Mouse (Mus musculus): ENCODE data around the gene Dnajc19. TPM values are rescaled to one million over a fixed set of nuclear protein-coding genes. Genes with fewer than 3 reads are reported as not detected.
"Not testable (repeated sequence)": the region's sequence is repeated elsewhere in the genome, so short reads cannot be mapped to it uniquely, and the experiment has no call there.

The Dnajc19 gene
- polyA plus RNA-seq, 1 experiment from 2014 or later, result 164 TPM

GRCm38 (mm10) chr3:34081929-34082328 lies 808 bp upstream of the Dnajc19 start:
- H3K4me3 ChIP-seq, result peak overlapping the region; percentile 67; the same call in 1 of the 2 replicates
- DNase-seq (ENCODE audit: low spot score), result no peak
- 91% methylated on average over 3 of the region's 3 CpGs for WGBS
- no peak overlapping the region; the same call in 1 of the 2 replicates for H3K27ac ChIP-seq
- H3K36me3 ChIP-seq, result peaks cover 18% of the 10 kb centered on the region
- no peaks in the 10 kb centered on the region for H3K9me3 ChIP-seq (replicated peaks)
- H3K4me1 ChIP-seq, result peaks cover 17% of the 10 kb centered on the region
- H3K27me3 ChIP-seq (ENCODE audit: low read depth, poor library complexity, severe bottlenecking), result no peaks in the 10 kb centered on the region

GRCm38 (mm10) chr3:34076058-34076759 lies 4.9 kb downstream of the Dnajc19 start:
- Histone ChIP-seq H3K4me3 (no peak overlapping the region), H3K9me3 (replicated peaks) (no peaks in the 10 kb centered on the region), H3K36me3 (peaks cover 64% of the 10 kb centered on the region), H3K27me3 (ENCODE audit: low read depth, poor library complexity, severe bottlenecking) (no peaks in the 10 kb centered on the region), H3K4me1 (peaks cover 9% of the 10 kb centered on the region), H3K27ac (no peak overlapping the region)
- WGBS, result 79% methylated on average over 6 of the region's 6 CpGs
- no peak for DNase-seq (ENCODE audit: low spot score)

GRCm38 (mm10) chr3:34072726-34073125 lies 8.4 kb downstream of the Dnajc19 start:
- Histone ChIP-seq H3K27ac (no peak overlapping the region), H3K27me3 (ENCODE audit: low read depth, poor library complexity, severe bottlenecking) (no peaks in the 10 kb centered on the region), H3K4me3 (no peak overlapping the region), H3K36me3 (peaks cover 80% of the 10 kb centered on the region), H3K4me1 (no peaks in the 10 kb centered on the region), H3K9me3 (replicated peaks) (no peaks in the 10 kb centered on the region)
- 94% methylated on average over 6 of the region's 6 CpGs for WGBS
- DNase-seq (ENCODE audit: low spot score), result no peak

- not testable (repeated sequence) for H3K27me3 ChIP-seq (ENCODE audit: low read depth, poor library complexity, severe bottlenecking)
- peaks cover 86% of the 10 kb centered on the region for H3K36me3 ChIP-seq
Measured at GRCm38 (mm10) chr3:34068943-34069342, 12.2 kb downstream of the Dnajc19 start.

GRCm38 (mm10) chr3:34062352-34062751 lies 18.8 kb downstream of the Dnajc19 start:
- Histone ChIP-seq H3K27me3 (ENCODE audit: low read depth, poor library complexity, severe bottlenecking) (no peaks in the 10 kb centered on the region), H3K9me3 (replicated peaks) (no peaks in the 10 kb centered on the region), H3K4me1 (no peaks in the 10 kb centered on the region), H3K4me3 (no peak overlapping the region), H3K27ac (no peak overlapping the region), H3K36me3 (peaks cover 91% of the 10 kb centered on the region)
- no peak for DNase-seq (ENCODE audit: low spot score)
- 94% methylated on average over 2 of the region's 2 CpGs for WGBS

More at GRCm38 (mm10) chr3:34068943-34069342, 12.2 kb downstream of the Dnajc19 start:
- DNase-seq (ENCODE audit: low spot score); H3K4me1 ChIP-seq; H3K27ac ChIP-seq; H3K9me3 ChIP-seq (replicated peaks); H3K4me3 ChIP-seq: not testable (repeated sequence)
- WGBS, result 97% methylated on average over 7 of the region's 7 CpGs

GRCm38 (mm10) chr3:34041990-34042389 lies 39.1 kb downstream of the Dnajc19 start:
- H3K36me3 ChIP-seq, result peaks cover 62% of the 10 kb centered on the region

GRCm38 (mm10) chr3:34035706-34036105 lies 45.4 kb downstream of the Dnajc19 start:
- Histone ChIP-seq H3K27ac (no peak overlapping the region), H3K27me3 (ENCODE audit: low read depth, poor library complexity, severe bottlenecking) (no peaks in the 10 kb centered on the region), H3K36me3 (peaks cover 15% of the 10 kb centered on the region), H3K4me1 (no peaks in the 10 kb centered on the region), H3K9me3 (replicated peaks) (no peaks in the 10 kb centered on the region), H3K4me3 (no peak overlapping the region)
- 95% methylated on average over 3 of the region's 3 CpGs for WGBS
- no peak for DNase-seq (ENCODE audit: low spot score)

More at GRCm38 (mm10) chr3:34041990-34042389, 39.1 kb downstream of the Dnajc19 start:
- Histone ChIP-seq H3K4me3 (no peak overlapping the region), H3K27me3 (ENCODE audit: low read depth, poor library complexity, severe bottlenecking) (no peaks in the 10 kb centered on the region), H3K9me3 (replicated peaks) (no peaks in the 10 kb centered on the region), H3K27ac (no peak overlapping the region), H3K4me1 (no peaks in the 10 kb centered on the region)
- DNase-seq (ENCODE audit: low spot score), result no peak
- WGBS, result 95% methylated on average over 4 of the region's 4 CpGs

GRCm38 (mm10) chr3:34034803-34035202 lies 46.3 kb downstream of the Dnajc19 start:
- no peaks in the 10 kb centered on the region for H3K27me3 ChIP-seq (ENCODE audit: low read depth, poor library complexity, severe bottlenecking)
- no peak overlapping the region for H3K27ac ChIP-seq
- no peak overlapping the region for H3K4me3 ChIP-seq
- 88% methylated on average over 1 of the region's 1 CpGs for WGBS
- H3K9me3 ChIP-seq (replicated peaks), result no peaks in the 10 kb centered on the region
- H3K36me3 ChIP-seq, result peaks cover 16% of the 10 kb centered on the region
- DNase-seq (ENCODE audit: low spot score), result no peak
- no peaks in the 10 kb centered on the region for H3K4me1 ChIP-seq

- DNase-seq (ENCODE audit: low spot score), result no peak
- 85% methylated on average over 3 of the region's 3 CpGs for WGBS
- Histone ChIP-seq H3K9me3 (replicated peaks) (no peaks in the 10 kb centered on the region), H3K4me1 (no peaks in the 10 kb centered on the region), H3K36me3 (peaks cover 14% of the 10 kb centered on the region; the same call in 1 of the 2 replicates), H3K4me3 (no peak overlapping the region), H3K27ac (no peak overlapping the region), H3K27me3 (ENCODE audit: low read depth, poor library complexity, severe bottlenecking) (no peaks in the 10 kb centered on the region)
Measured at GRCm38 (mm10) chr3:34033720-34034364, 47.3 kb downstream of the Dnajc19 start.

GRCm38 (mm10) chr3:34030601-34031000 lies 50.5 kb downstream of the Dnajc19 start:
- H3K27me3 ChIP-seq (ENCODE audit: low read depth, poor library complexity, severe bottlenecking), result no peaks in the 10 kb centered on the region
- H3K4me3 ChIP-seq, result no peak overlapping the region
- H3K4me1 ChIP-seq, result no peaks in the 10 kb centered on the region
- no peaks in the 10 kb centered on the region for H3K9me3 ChIP-seq (replicated peaks)
- peaks cover 9% of the 10 kb centered on the region; the same call in 1 of the 2 replicates for H3K36me3 ChIP-seq
- DNase-seq (ENCODE audit: low spot score), result no peak
- no peak overlapping the region for H3K27ac ChIP-seq
- WGBS, result 95% methylated on average over 3 of the region's 3 CpGs

GRCm38 (mm10) chr3:34028935-34029334 lies 52.2 kb downstream of the Dnajc19 start:
- H3K27me3 ChIP-seq (ENCODE audit: low read depth, poor library complexity, severe bottlenecking), result no peaks in the 10 kb centered on the region
- H3K36me3 ChIP-seq, result peaks cover 12% of the 10 kb centered on the region
- no peaks in the 10 kb centered on the region for H3K9me3 ChIP-seq (replicated peaks)
- no peak for DNase-seq (ENCODE audit: low spot score)
- H3K4me3 ChIP-seq, result no peak overlapping the region
- no peaks in the 10 kb centered on the region for H3K4me1 ChIP-seq
- no peak overlapping the region for H3K27ac ChIP-seq

GRCm38 (mm10) chr3:34021259-34021828 lies 59.8 kb downstream of the Dnajc19 start:
- Histone ChIP-seq H3K27ac (no peak overlapping the region), H3K4me3 (peak overlapping the region; percentile 97), H3K36me3 (peaks cover 13% of the 10 kb centered on the region), H3K27me3 (ENCODE audit: low read depth, poor library complexity, severe bottlenecking) (no peaks in the 10 kb centered on the region), H3K4me1 (peaks cover 8% of the 10 kb centered on the region), H3K9me3 (replicated peaks) (no peaks in the 10 kb centered on the region)
- WGBS, result 75% methylated on average over 4 of the region's 4 CpGs
- no peak for DNase-seq (ENCODE audit: low spot score)
